Mouse (Mus musculus): ENCODE data around the gene Klf13. TPM values are rescaled to one million over a fixed set of nuclear protein-coding genes. Genes with fewer than 3 reads are reported as not detected.

Gene Klf13
- total RNA-seq, 2 experiments from 2014 or later = 46.9 to 60.1 TPM

DNA sequence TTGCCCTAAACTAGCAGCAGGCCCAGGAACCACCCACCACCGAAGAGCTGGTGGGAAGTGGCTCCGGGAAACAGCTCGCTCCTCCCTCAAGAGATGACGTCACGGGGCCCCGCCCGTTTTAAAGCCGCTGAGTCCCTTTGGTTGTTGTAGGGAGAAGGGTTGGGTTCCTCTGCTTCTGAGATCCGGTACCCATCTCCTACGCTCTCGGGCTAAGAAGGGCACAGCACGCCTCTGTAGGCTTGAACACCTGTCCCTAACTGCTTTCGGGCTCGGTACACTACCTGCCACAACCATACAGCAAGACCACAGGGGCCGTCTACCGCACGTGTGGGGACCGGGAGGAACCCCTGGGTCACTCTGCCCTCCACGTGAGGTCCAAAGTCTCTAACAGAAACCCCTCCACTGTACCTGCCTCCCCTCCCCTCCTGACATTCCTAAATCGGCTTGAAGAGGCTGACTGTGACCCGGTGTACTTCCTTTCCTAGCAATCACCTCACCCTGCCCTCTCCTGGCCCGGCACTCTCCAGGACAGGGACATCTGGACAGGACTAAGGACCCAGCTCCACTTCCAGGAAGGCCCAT lies 80.1 kb downstream of the Klf13 start:
- ATAC-seq (replicated peaks; ENCODE audit: low FRiP score, poor library complexity, severe bottlenecking) = peak; percentile 68

DNA sequence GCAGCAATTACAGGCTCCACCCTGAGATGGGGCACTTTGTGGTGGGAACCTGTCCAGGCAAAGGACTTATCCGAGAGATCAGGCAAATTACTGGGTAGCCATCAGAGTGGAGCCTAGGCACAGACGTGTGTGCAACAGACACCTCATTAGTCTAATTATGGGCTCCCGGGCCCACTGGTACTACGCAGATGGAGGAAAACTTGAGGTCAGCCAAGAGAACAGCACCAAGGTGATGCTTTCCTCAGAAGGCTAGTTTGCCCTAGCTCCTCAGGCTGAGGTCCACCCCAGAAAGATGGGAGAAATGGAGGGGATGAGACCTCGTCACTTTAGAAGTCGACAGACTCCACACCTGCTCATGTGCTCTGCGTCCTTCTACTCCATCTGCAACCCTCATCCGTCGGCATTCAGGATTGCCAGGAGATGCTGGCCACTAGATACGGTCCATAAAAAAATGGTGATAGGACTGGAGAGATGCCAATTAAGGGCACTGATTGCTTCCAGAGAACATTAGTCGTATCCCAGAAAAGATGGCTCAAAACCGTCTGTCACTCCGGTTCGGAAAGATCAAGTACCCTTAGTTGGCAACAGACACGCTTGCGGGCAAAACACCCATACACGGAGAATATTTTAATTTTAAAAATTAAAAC lies 80.8 kb downstream of the Klf13 start:
- no peak for ATAC-seq (replicated peaks; ENCODE audit: low FRiP score, poor library complexity, severe bottlenecking)

DNA sequence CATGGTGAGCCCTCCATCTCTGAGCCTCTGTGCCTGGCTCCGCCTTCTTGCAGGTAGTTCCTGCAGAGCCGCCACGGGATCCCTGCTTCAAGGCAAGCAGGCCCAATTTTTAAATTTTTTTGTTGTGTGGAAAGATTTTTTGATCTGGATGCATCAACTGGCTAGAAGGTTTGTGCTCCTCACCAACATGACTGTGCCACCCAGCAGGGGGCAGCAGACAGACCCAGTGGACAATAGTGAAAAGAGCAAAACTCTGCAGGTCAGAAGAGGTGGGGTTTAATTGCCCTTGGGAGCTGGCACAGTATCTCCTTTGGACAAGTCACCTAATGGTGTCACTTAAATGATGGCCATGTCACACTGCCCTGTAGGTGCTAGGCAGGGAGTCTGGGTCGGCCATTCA lies 83.4 kb downstream of the Klf13 start:
- no peak for ATAC-seq (replicated peaks; ENCODE audit: low FRiP score, poor library complexity, severe bottlenecking)

GRCm38 (mm10) chr7:63851841-63852533 lies 86.7 kb downstream of the Klf13 start:
- no peak for ATAC-seq (replicated peaks; ENCODE audit: low FRiP score, poor library complexity, severe bottlenecking)

Other genes starting within 250 kb of the Klf13 start
- not detected in 2 replicates for gene E030018B13Rik, start 22.1 kb downstream of the Klf13 start, total RNA-seq (2015; ENCODE audit: low replicate concordance)
- gene E030018B13Rik, start 22.1 kb downstream of the Klf13 start, total RNA-seq (2017; ENCODE audit: low replicate concordance) = not detected in 2 replicates
- gene Trpm1, start 214.9 kb upstream of the Klf13 start, total RNA-seq (2015; ENCODE audit: low replicate concordance) = not detected in 2 replicates
- gene Trpm1, start 214.9 kb upstream of the Klf13 start, total RNA-seq (2017; ENCODE audit: low replicate concordance) = not detected in 2 replicates

All from erythroid progenitor cell, adult 5-6 weeks (primary cell).